Mouse (Mus musculus) liver, adult 2 months (tissue): ENCODE data around the gene Gm17622.

Experiments
- CTCF ChIP-seq: fragments of 200-500 bp; IDR thresholded peaks from 2 replicates; pipeline ENCODE4 v1.5.1; 2011; ENCODE audit warnings: low read depth, low read length, control low read depth
- POLR2A ChIP-seq: fragments of 200-500 bp; IDR thresholded peaks from 2 replicates; pipeline ENCODE4 v1.6.1; 2011; ENCODE audit warnings: low read length, control low read depth; ENCODE audit not compliant: insufficient read depth; ENCODE audit errors: extremely low read depth

- TF ChIP-seq CTCF, result no peak
- no peak for TF ChIP-seq POLR2A
Observed at GRCm38 (mm10) chr13:96454288-96454687, 36.2 kb upstream of the Gm17622 start.
